Mouse (Mus musculus) urinary bladder, postnatal 14 days (tissue): ENCODE measurements at regions not wholly inside any gene's neighbourhood (a gene's known extent, or its start where the extent isn't known, plus 50 kb on each side); places are given as distances from the start of the nearest gene placed in this dataset.

Source experiments
- DNase-seq: peaks from one replicate; pipeline ENCODE4 v3.0.0; 2021; ENCODE audit warnings: low spot score

- DNase-seq: no peak
Observed at GRCm38 (mm10) chr6:147970162-147970608, 76.9 kb upstream of the Far2 start.

GRCm38 (mm10) chr6:147972552-147972951 lies 74.5 kb upstream of the Far2 start:
- no peak for DNase-seq

- DNase-seq: no peak
Observed at GRCm38 (mm10) chr6:147973059-147973458, 74.0 kb upstream of the Far2 start.

- DNase-seq: no peak
Observed at GRCm38 (mm10) chr6:147975917-147976316, 71.1 kb upstream of the Far2 start.

- DNase-seq: no peak
Observed at GRCm38 (mm10) chr6:147989381-147989780, 57.7 kb upstream of the Far2 start.
